Mouse (Mus musculus): Measurements from ENCODE around the gene Rnf24.
"Not testable (repeated sequence)": the region's sequence is repeated elsewhere in the genome, so short reads cannot be mapped to it uniquely, and the experiment has no call there.

GRCm38 (mm10) chr2:131321192-131321591 is 31.5 kb downstream of the Rnf24 start:
- TF ChIP-seq TAL1, GATA1 (IDR thresholded peaks at IDR 0.05; ENCODE audit: low read length): not testable (repeated sequence)
